ENCODE assay signal across 8 mouse cellular contexts in genomic region chr8:107293641-107294628, GRCm38 (mm10). TPM values are rescaled to one million over a fixed set of nuclear protein-coding genes. Genes with fewer than 3 reads are reported as not detected.
DNase-seq lines count a peak whose midpoint lies in the region; ATAC-seq and TF ChIP-seq lines count a peak whose summit lies in the region.

No protein-coding gene starts in this region.

- peaks cover 17% of the 10 kb centered on the region for H3K79me2 ChIP-seq in MEL (ENCODE audit: control insufficient read depth, insufficient read depth, low read length, poor library complexity)

- H3K27ac ChIP-seq in MEL (ENCODE audit: control insufficient read depth, low read depth, low read length) = peak overlapping the region; percentile 77
- H3K27ac ChIP-seq in forebrain, embryonic 16.5 days (ENCODE audit: low read length) = peak overlapping the region; percentile 87
- H3K27ac ChIP-seq in lung, embryonic 15.5 days = peak overlapping the region; percentile 97

- TF ChIP-seq POLR2A in MEL (IDR thresholded peaks at IDR 0.05; ENCODE audit: control insufficient read depth in 1 of 2, insufficient read depth in 1 of 2, low read depth in 1 of 2, low read length in 2 of 2, poor library complexity in 1 of 2) = 0 out of 4 replicates have a peak, but pooled peaks of 1 of the 2 experiments have one; percentile 34

- WGBS in forebrain, embryonic 16.5 days = under 1% methylated on average over 70 of the region's 98 CpGs
- WGBS in lung, embryonic 15.5 days = under 1% methylated on average over 52 of the region's 98 CpGs

- peaks cover 0 to 16% of the 10 kb centered on the region in 2 experiments; a peak in 2 of 4 replicates for H3K36me3 ChIP-seq in MEL (ENCODE audit: control insufficient read depth in 1 of 2, insufficient read depth in 2 of 2, low read length in 2 of 2)
- H3K36me3 ChIP-seq in forebrain, embryonic 16.5 days (ENCODE audit: control insufficient read depth, insufficient read depth) = no peaks in the 10 kb centered on the region
- H3K36me3 ChIP-seq in lung, embryonic 15.5 days = no peaks in the 10 kb centered on the region

- peak overlapping the region; percentile 72 for H3K4me2 ChIP-seq in forebrain, embryonic 16.5 days (ENCODE audit: low read length)
- peak overlapping the region; percentile 56 for H3K4me2 ChIP-seq in lung, embryonic 15.5 days

- peak overlapping the region; percentile 72 to 93 for H3K4me3 ChIP-seq in MEL (ENCODE audit: control insufficient read depth in 1 of 2, insufficient read depth in 1 of 2, low read depth in 2 of 2, low read length in 2 of 2)
- peak overlapping the region; percentile 93 for H3K4me3 ChIP-seq in forebrain, embryonic 16.5 days (replicated peaks; ENCODE audit: low read length)
- H3K4me3 ChIP-seq in lung, embryonic 15.5 days = peak overlapping the region; percentile 99

- peak; percentile 57 for DNase-seq in MEL (ENCODE audit: low read depth, low spot score)
- peak; percentile 64 to 65 for DNase-seq in cerebellum, adult 18-20 months
- peak; percentile 70 for DNase-seq in heart, postnatal 4 days
- peak; percentile 15 for DNase-seq in layer of hippocampus, adult 9-10 months (ENCODE audit: low spot score)
- DNase-seq in retina, embryonic 14.5 days (ENCODE audit: low spot score) = peak; percentile 38
- DNase-seq in urinary bladder, postnatal 14 days (ENCODE audit: low spot score) = peak; percentile 68

- ATAC-seq in forebrain, embryonic 16.5 days = peak; percentile 58
- ATAC-seq in lung, embryonic 15.5 days (ENCODE audit: borderline replicate concordance, extremely low read depth, low FRiP score, low TSS enrichment) = peak; percentile 56

- H3K9me3 ChIP-seq in MEL (replicated peaks; ENCODE audit: insufficient read depth, low read length) = no peaks in the 10 kb centered on the region
- no peaks in the 10 kb centered on the region for H3K9me3 ChIP-seq in forebrain, embryonic 16.5 days (ENCODE audit: control insufficient read depth, low read length)
- no peaks in the 10 kb centered on the region for H3K9me3 ChIP-seq in lung, embryonic 15.5 days

- TF ChIP-seq EP300 in MEL (IDR thresholded peaks at IDR 0.05; ENCODE audit: low read depth in 1 of 2, low read length in 2 of 2) = no peak

- no peaks in the 10 kb centered on the region for H3K27me3 ChIP-seq in MEL (ENCODE audit: control insufficient read depth in 1 of 2, insufficient read depth in 2 of 2, low read length in 2 of 2)
- H3K27me3 ChIP-seq in forebrain, embryonic 16.5 days (replicated peaks; ENCODE audit: control insufficient read depth, insufficient read depth, low read length) = no peaks in the 10 kb centered on the region
- no peaks in the 10 kb centered on the region for H3K27me3 ChIP-seq in lung, embryonic 15.5 days

- TF ChIP-seq CTCF in MEL (IDR thresholded peaks at IDR 0.05 in 2 of 3, conservative IDR thresholded peaks at IDR 0.05 in 1 of 3; ENCODE audit: control insufficient read depth in 1 of 3, insufficient read depth in 1 of 3, low read depth in 2 of 3, low read length in 3 of 3, poor library complexity in 1 of 3, severe bottlenecking in 1 of 3) = no peak

- H3K9ac ChIP-seq in MEL (ENCODE audit: control insufficient read depth, low read depth, low read length, poor library complexity, severe bottlenecking) = peak overlapping the region; percentile 92
- H3K9ac ChIP-seq in forebrain, embryonic 16.5 days (replicated peaks; ENCODE audit: low read depth, low read length) = peak overlapping the region; percentile 93
- peak overlapping the region; percentile 70 for H3K9ac ChIP-seq in lung, embryonic 15.5 days

- no peak for TF ChIP-seq RAD21 in MEL (IDR thresholded peaks at IDR 0.05; ENCODE audit: low read depth, low read length)

- H3K4me1 ChIP-seq in MEL (ENCODE audit: control insufficient read depth in 1 of 2, insufficient read depth in 2 of 2, low read length in 2 of 2) = peaks cover 0 to 9% of the 10 kb centered on the region in 2 experiments; a peak in 1 of 4 replicates
- H3K4me1 ChIP-seq in forebrain, embryonic 16.5 days (replicated peaks; ENCODE audit: control insufficient read depth, insufficient read depth, low read length) = peaks cover 10% of the 10 kb centered on the region
- peaks cover 12% of the 10 kb centered on the region for H3K4me1 ChIP-seq in lung, embryonic 15.5 days

TF ChIP-seq in MEL, 35 proteins besides CTCF, POLR2A, EP300 and RAD21:
- TF ChIP-seq CHD1 (IDR thresholded peaks at IDR 0.05; ENCODE audit: low read depth, low read length) (0 out of 2 replicates have a peak, but pooled peaks have one; percentile 7), ZNF384 (IDR thresholded peaks at IDR 0.05; ENCODE audit: low read depth, low read length) (peak; percentile 48; the same call in 1 of the 2 replicates), MYB (IDR thresholded peaks at IDR 0.05; ENCODE audit: low read depth, low read length) (no peak)

RNA-seq across cellular contexts. Expression of gene Nfat5, which starts 0.7 kb away (rescaled TPM):
- total RNA-seq in MEL (2012; rRNA removed) = 4.2 and 5.1 TPM in 2 replicates
- 10 to 100 TPM in 1 of 2 experiments, not detected in 1; 11.3 TPM for polyA plus RNA-seq in MEL (2012; ENCODE audit: insufficient read depth in 1 of 2, insufficient read length in 2 of 2, low read depth in 1 of 2, low replicate concordance in 2 of 2, missing spikeins in 1 of 2)
- polyA plus RNA-seq in forebrain, embryonic 16.5 days (2015; fragmentation: Nextera tagmentation; extraction: Ambion mirVana) = 8.5 and 11.8 TPM in 2 replicates
- total RNA-seq in heart, postnatal 4 days (2021) = 10 to 100 TPM; 46.5 to 49.4 TPM
- 9.2 and 12.5 TPM in 2 replicates for polyA plus RNA-seq in lung, embryonic 15.5 days (2015; fragmentation: Nextera tagmentation; extraction: Ambion mirVana)

Comparison
In these comparisons a context has a peak if more than half of its experiments do, and no peak if none do; other contexts are left out.
1. Peak in every context shown above with its lines: DNase-seq, ATAC-seq, H3K4me3 ChIP-seq and H3K27ac ChIP-seq.
2. DNase-seq: peak in every context shown above with its lines; median percentile 70 in heart, postnatal 4 days; 68 in urinary bladder, postnatal 14 days; 64 in cerebellum, adult 18-20 months; 57 in MEL; 38 in retina, embryonic 14.5 days; 15 in layer of hippocampus, adult 9-10 months.